Mouse (Mus musculus) forebrain, embryonic 16.5 days (tissue): ENCODE measurements around the gene Srpk3. TPM values are rescaled to one million over a fixed set of nuclear protein-coding genes. Genes with fewer than 3 reads are reported as not detected.

Experiments used
- ATAC-seq: fragments of 200-750 bp; cut with Nextera tagmentation; 2 replicates; pipeline ENCODE4 v1.8.0; 2017; ENCODE audit warnings: mild to moderate bottlenecking, moderate library complexity
- H3K27ac ChIP-seq: fragments of 300-500 bp; sonication (generic); 2 replicates; pipeline ENCODE4 v1.5.1; 2014; ENCODE audit warnings: low read length, control low read depth
- H3K27me3 ChIP-seq: fragments of 300-500 bp; sonication (generic); replicated peaks from 2 replicates; pipeline ENCODE4 v1.6.1; 2014; ENCODE audit warnings: low read length; ENCODE audit not compliant: control insufficient read depth, insufficient read depth
- H3K36me3 ChIP-seq: fragments of 300-500 bp; sonication (generic); 2 replicates; pipeline ENCODE4 v1.6.1; 2014; ENCODE audit not compliant: control insufficient read depth, insufficient read depth
- H3K4me1 ChIP-seq: fragments of 300-500 bp; sonication (generic); replicated peaks from 2 replicates; pipeline ENCODE4 v1.6.1; 2014; ENCODE audit warnings: low read length; ENCODE audit not compliant: control insufficient read depth, insufficient read depth
- H3K4me2 ChIP-seq: fragments of 300-500 bp; sonication (generic); 2 replicates; pipeline ENCODE4 v1.6.1; 2014; ENCODE audit warnings: mild to moderate bottlenecking, low read length, control low read depth
- H3K4me3 ChIP-seq: fragments of 300-500 bp; sonication (generic); replicated peaks from 2 replicates; pipeline ENCODE4 v1.5.1; 2014; ENCODE audit warnings: mild to moderate bottlenecking, low read length, control low read depth
- H3K9ac ChIP-seq: fragments of 300-500 bp; sonication (generic); replicated peaks from 2 replicates; pipeline ENCODE4 v1.6.1; 2014; ENCODE audit warnings: low read depth, low read length, control low read depth
- H3K9me3 ChIP-seq: fragments of 300-500 bp; sonication (generic); 2 replicates; pipeline ENCODE4 v1.6.1; 2016; ENCODE audit warnings: low read length; ENCODE audit not compliant: control insufficient read depth
- WGBS: fragments of 180-500 bp; shearing (Covaris S2); extraction: QIAGEN DNeasy Blood & Tissue Kit; methylation state at CpG from one replicate; pipeline ENCODE4 v1.1.7; 2014; 5-methylcytosine and 5-hydroxymethylcytosine counted together
- polyA plus RNA-seq: library from polyadenylated mRNA; unstranded; fragments of >200 nt; fragmentation: Nextera tagmentation; extraction: Ambion mirVana; gene quantifications from 2 replicates; pipeline ENCODE4 v1.2.1, GENCODE M21; 2015

Srpk3 gene
- polyA plus RNA-seq, 1 experiment from 2014 or later = 1.9 TPM

DNA sequence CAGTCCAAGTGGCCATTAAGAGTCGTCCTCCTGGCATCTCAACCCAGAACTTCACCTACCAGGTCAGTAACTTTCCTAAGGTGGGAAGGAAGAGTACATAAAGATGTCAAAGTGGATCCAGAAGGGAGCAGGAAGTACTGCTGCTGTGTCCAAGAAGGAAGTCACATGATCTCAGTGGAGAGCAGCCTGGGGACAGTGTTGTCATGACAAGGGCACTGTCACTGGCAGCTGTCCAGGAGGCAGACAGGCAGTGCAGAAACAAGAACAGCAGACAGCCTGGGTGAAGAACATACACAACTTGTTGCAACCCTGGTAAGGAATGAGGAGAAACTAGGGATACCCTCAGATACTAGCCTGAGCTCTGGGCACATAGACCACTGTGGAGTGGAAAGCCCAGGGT is 8.9 kb upstream of the Srpk3 start:
- Histone ChIP-seq H3K27ac (no peak overlapping the region), H3K9ac (no peak overlapping the region), H3K9me3 (no peaks in the 10 kb centered on the region), H3K4me3 (no peak overlapping the region), H3K27me3 (no peaks in the 10 kb centered on the region), H3K4me1 (no peaks in the 10 kb centered on the region), H3K4me2 (no peak overlapping the region), H3K36me3 (no peaks in the 10 kb centered on the region)
- 63% methylated on average over 1 of the region's 1 CpGs for WGBS
- no peak for ATAC-seq

- H3K4me2 ChIP-seq = no peak overlapping the region
- ATAC-seq = no peak
- no peaks in the 10 kb centered on the region for H3K9me3 ChIP-seq
- no peak overlapping the region for H3K9ac ChIP-seq
- 74% methylated on average over 9 of the region's 9 CpGs for WGBS
- H3K4me1 ChIP-seq = no peaks in the 10 kb centered on the region
- no peaks in the 10 kb centered on the region for H3K27me3 ChIP-seq
- no peak overlapping the region for H3K4me3 ChIP-seq
- H3K36me3 ChIP-seq = no peaks in the 10 kb centered on the region
- no peak overlapping the region for H3K27ac ChIP-seq
These were observed 6.9 kb upstream of the Srpk3 start for GRCm38 (mm10) chrX:73767267-73767666.

DNA sequence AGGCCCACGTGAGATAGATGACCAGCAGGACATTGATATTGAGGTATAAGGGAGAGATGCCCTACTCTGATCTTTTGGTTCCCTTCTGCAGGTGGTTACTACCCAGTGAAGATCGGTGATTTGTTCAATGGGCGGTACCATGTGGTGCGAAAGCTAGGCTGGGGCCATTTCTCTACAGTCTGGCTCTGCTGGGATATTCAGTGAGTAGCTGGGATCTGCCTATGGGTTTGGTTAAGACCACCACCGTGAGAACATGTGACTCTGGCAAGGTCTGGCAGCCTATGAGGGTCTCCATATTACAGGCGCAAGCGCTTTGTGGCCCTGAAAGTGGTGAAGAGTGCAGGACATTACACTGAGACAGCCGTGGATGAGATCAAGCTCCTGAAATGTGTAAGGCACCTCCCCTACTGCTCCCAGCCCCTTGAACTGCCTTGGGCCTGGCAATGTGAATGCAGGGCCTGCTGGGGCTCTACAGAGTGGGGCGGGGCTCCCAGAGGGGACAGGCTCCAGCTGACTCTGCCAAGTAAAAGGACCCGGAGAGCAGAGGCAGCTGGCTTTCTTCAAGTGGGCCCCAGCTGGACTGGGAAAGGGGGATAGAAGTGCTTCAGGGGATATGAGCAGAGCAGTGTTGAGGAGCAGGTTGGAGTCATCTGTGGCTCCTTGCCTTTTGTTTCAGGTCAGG is 738 bp downstream of the Srpk3 start:
- Histone ChIP-seq H3K4me2 (no peak overlapping the region), H3K4me1 (no peaks in the 10 kb centered on the region), H3K27ac (no peak overlapping the region), H3K27me3 (no peaks in the 10 kb centered on the region), H3K9me3 (no peaks in the 10 kb centered on the region), H3K4me3 (no peak overlapping the region), H3K9ac (no peak overlapping the region), H3K36me3 (peaks cover 2% of the 10 kb centered on the region; the same call in 1 of the 2 replicates)
- WGBS = 69% methylated on average over 10 of the region's 10 CpGs
- ATAC-seq = no peak; the same call in none of the 2 replicates

DNA sequence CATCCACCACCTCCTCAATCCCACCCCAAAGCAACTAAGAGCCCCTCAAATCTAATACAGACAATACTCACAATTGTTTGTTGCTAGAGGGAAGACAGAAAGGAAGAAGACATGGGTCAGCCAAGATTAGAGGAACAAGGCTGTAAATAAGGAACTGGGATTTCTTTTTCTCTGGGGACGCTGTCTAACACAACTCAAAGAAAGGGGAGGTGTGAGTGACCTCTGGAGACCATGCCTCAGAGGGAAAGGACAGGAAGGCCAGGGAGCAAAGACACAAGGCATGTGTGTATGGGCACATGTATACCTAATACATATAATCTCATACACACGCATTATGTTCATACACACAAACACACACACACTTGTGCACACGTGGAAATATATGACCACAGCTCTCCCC is 8.0 kb downstream of the Srpk3 start:
- 85% methylated on average over 3 of the region's 3 CpGs for WGBS

GRCm38 (mm10) chrX:73785666-73786065 is 11.5 kb downstream of the Srpk3 start:
- Histone ChIP-seq H3K36me3 (no peaks in the 10 kb centered on the region), H3K27ac (no peak overlapping the region; the same call in 1 of the 2 replicates), H3K4me1 (peaks cover 21% of the 10 kb centered on the region), H3K9me3 (no peaks in the 10 kb centered on the region), H3K4me2 (peak overlapping the region; percentile 67), H3K27me3 (no peaks in the 10 kb centered on the region), H3K9ac (peak overlapping the region; percentile 69), H3K4me3 (peak overlapping the region; percentile 65)
- ATAC-seq = no peak

More for the DNA sequence above, 8.0 kb downstream of the Srpk3 start:
- no peaks in the 10 kb centered on the region for H3K9me3 ChIP-seq
- no peak overlapping the region for H3K27ac ChIP-seq
- no peak for ATAC-seq
- H3K36me3 ChIP-seq = peaks cover 4% of the 10 kb centered on the region; the same call in 1 of the 2 replicates
- no peak overlapping the region for H3K4me3 ChIP-seq
- H3K4me1 ChIP-seq = peaks cover 8% of the 10 kb centered on the region
- no peak overlapping the region for H3K9ac ChIP-seq
- no peaks in the 10 kb centered on the region for H3K27me3 ChIP-seq
- no peak overlapping the region for H3K4me2 ChIP-seq

DNA sequence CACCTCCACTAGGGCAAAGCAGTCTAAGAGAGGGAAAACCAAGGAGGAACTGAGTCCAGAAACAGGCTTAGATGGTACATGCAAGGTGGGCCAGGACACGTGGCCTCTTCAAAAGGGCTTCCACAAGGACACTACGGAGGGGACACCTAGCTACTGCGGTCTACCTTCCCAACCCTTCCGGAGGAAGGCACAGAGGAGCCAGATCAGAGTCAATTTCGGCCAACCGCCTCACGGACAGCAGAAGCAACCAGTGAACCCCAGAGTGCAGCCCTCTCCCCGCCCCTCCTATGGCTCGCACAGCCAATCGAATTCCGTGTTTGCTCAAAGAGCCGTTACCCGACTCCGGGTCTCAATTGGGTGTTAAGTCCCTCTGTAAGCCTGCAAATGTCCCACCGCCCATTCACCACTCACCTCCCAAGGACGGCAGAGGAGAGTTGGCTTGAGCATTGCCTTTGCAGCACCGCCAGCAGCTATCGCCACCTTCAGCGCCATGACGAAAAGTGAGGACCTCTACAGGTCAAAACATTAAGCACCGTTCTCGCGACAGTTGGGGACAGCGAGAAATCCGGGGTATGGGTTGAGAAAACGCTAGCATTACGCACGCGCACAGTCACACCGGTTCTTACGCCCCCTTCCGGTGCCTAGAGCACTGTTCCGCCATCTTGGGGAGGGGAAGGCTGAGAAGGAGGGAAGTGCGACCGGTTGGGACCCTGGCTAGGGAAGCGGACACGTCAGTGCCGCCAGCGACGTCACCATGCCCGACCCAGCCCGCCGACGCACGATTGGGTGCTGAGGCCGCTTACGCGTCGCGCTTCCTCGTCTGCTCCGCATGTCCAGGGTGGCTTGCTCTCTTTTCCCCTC is 12.4 kb downstream of the Srpk3 start, which contains the start of the genes Idh3g and Ssr4:
TSS of gene Idh3g (minus strand) at position 534 of the 861 bp plus-strand sequence.
TSS of gene Ssr4 (plus strand) at position 665 of the 861 bp plus-strand sequence.
- peak within 1 kb of the TSS; percentile 67 for H3K4me2 ChIP-seq
- 24% methylated on average over 40 of the region's 52 CpGs for WGBS

GRCm38 (mm10) chrX:73787225-73787558 is 13.0 kb downstream of the Srpk3 start:
- Histone ChIP-seq H3K27me3 (no peaks in the 10 kb centered on the region), H3K9ac (peak overlapping the region; percentile 77), H3K9me3 (no peaks in the 10 kb centered on the region), H3K27ac (peak overlapping the region; percentile 88), H3K36me3 (no peaks in the 10 kb centered on the region), H3K4me3 (peak overlapping the region; percentile 65), H3K4me2 (peak overlapping the region; percentile 61), H3K4me1 (peaks cover 21% of the 10 kb centered on the region)
- WGBS = 22% methylated on average over 21 of the region's 22 CpGs
- peak; percentile 35 for ATAC-seq

More for the DNA sequence above, 12.4 kb downstream of the Srpk3 start, which contains the start of the genes Idh3g and Ssr4:
- ATAC-seq = peak; percentile 98
- peaks cover 21% of the 10 kb centered on the region for H3K4me1 ChIP-seq
- peak within 1 kb of the TSS; percentile 88 for H3K27ac ChIP-seq
- H3K9me3 ChIP-seq = no peaks in the 10 kb centered on the region
- peak within 1 kb of the TSS; percentile 77 for H3K9ac ChIP-seq
- H3K36me3 ChIP-seq = no peaks in the 10 kb centered on the region
- H3K27me3 ChIP-seq = no peaks in the 10 kb centered on the region
- peak within 1 kb of the TSS; percentile 65 for H3K4me3 ChIP-seq

DNA sequence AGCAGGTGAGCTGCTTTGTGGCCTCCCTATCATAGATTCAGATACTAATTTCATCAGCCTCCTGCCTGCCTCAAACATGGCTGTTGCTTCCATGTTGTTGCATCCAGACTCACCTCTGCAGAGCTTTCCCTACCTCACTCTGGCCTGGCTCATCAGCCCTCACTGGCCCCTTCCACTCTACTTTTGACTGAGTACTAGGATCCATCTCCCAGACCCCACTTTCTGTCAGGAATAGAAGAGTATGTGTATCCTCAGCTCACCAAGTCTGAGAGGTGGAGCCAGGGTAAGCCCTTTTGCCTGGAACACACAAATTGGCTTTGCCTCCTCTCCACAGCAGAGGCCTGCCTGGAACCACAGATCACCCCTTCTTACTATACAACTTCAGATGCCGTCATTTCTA is 14.3 kb downstream of the Srpk3 start:
- Histone ChIP-seq H3K36me3 (no peaks in the 10 kb centered on the region), H3K9ac (no peak overlapping the region), H3K4me3 (no peak overlapping the region), H3K27ac (no peak overlapping the region), H3K27me3 (no peaks in the 10 kb centered on the region), H3K4me2 (no peak overlapping the region; the same call in 1 of the 2 replicates), H3K4me1 (peaks cover 21% of the 10 kb centered on the region), H3K9me3 (no peaks in the 10 kb centered on the region)
- 88% methylated on average over 1 of the region's 1 CpGs for WGBS
- ATAC-seq = no peak

- Histone ChIP-seq H3K9me3 (no peaks in the 10 kb centered on the region), H3K4me3 (no peak overlapping the region), H3K27ac (no peak overlapping the region), H3K4me1 (peaks cover 9% of the 10 kb centered on the region), H3K27me3 (no peaks in the 10 kb centered on the region), H3K4me2 (no peak overlapping the region), H3K36me3 (no peaks in the 10 kb centered on the region), H3K9ac (no peak overlapping the region)
- no peak for ATAC-seq
These were observed 18.8 kb downstream of the Srpk3 start for GRCm38 (mm10) chrX:73793039-73793438.
